Mouse (Mus musculus): ENCODE results near the gene Slc24a3.

Gene Slc24a3

DNA sequence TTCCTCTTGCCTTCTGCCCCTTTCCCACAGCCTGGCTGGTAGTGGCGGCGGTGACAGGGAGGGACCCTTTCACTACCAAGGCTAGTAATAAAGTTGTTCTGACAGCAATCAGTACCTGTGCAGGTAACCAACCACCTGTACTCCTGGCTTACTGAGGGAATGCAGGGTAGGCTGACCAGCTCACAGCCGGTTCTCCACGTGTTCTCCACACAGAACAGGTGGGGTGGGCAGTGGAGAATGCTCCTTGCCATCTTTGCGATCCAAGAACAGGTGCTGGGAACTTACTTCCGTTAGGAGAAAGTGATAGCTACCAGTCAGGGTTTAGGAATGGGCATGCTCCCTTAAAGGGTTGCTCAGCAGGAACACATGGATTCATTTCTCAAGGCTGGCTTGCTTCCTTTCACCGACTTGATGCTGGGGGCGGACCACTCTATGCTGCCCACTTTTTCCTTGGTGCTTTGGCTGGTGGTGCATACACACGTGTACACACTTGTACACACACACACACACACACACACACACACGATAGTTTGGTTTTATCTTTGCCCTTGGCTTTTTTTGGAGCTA is 934 bp downstream of the Slc24a3 start:
- no peak for DNase-seq (ENCODE audit: low read depth, low spot score)
- H3K36me3 ChIP-seq (ENCODE audit: control insufficient read depth, insufficient read depth, low read length, poor library complexity, severe bottlenecking) = no peaks in the 10 kb centered on the region

DNA sequence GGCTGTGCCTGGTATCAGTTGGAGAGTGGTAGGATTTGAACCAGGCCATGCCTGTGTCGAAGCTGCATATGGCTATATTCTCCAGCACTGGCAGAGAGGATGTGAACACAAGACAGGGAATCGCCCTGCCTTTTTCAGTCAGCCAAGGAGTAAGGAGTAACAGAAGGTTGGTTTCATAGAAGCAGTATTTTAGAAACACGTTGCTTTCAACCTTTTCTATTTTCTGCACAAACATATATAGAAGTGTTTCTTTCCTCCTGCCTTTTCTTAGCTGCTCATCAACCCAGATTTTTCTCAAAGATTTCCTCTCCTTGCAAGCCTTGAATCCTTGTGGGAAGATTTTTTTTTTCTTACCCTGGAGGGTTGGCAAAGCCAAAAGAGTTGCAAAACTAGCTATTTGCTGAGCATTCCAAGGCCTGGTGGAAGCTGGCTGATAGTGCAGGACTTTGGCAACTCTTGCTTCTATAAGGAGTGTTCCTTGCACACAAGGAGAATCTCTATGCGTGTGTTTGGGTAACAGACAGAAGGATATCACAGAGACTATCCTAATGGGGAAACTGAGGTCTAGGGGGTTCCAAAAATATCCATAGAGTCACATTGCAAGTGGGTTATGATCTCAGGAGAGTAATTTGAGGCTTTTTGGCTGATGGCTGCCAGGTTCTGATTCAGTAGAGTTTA is 5.6 kb downstream of the Slc24a3 start:
- Histone ChIP-seq H3K36me3 (ENCODE audit: control insufficient read depth, insufficient read depth, low read length, poor library complexity, severe bottlenecking) (no peaks in the 10 kb centered on the region), H3K27me3 (ENCODE audit: control insufficient read depth, insufficient read depth, low read length, poor library complexity, severe bottlenecking) (no peaks in the 10 kb centered on the region)
- no peak for DNase-seq (ENCODE audit: low read depth, low spot score)

More for the DNA sequence above, 934 bp downstream of the Slc24a3 start:
- no peaks in the 10 kb centered on the region for H3K27me3 ChIP-seq (ENCODE audit: control insufficient read depth, insufficient read depth, low read length, poor library complexity, severe bottlenecking)

- no peak for DNase-seq (ENCODE audit: low read depth, low spot score)
- Histone ChIP-seq H3K36me3 (ENCODE audit: control insufficient read depth, insufficient read depth, low read length, poor library complexity, severe bottlenecking) (no peaks in the 10 kb centered on the region), H3K27me3 (ENCODE audit: control insufficient read depth, insufficient read depth, low read length, poor library complexity, severe bottlenecking) (no peaks in the 10 kb centered on the region)
Measured at GRCm38 (mm10) chr2:145175036-145175435, 7.5 kb downstream of the Slc24a3 start.

GRCm38 (mm10) chr2:145182410-145182809 is 14.9 kb downstream of the Slc24a3 start:
- H3K27me3 ChIP-seq (ENCODE audit: control insufficient read depth, insufficient read depth, low read length, poor library complexity, severe bottlenecking) = no peaks in the 10 kb centered on the region

DNA sequence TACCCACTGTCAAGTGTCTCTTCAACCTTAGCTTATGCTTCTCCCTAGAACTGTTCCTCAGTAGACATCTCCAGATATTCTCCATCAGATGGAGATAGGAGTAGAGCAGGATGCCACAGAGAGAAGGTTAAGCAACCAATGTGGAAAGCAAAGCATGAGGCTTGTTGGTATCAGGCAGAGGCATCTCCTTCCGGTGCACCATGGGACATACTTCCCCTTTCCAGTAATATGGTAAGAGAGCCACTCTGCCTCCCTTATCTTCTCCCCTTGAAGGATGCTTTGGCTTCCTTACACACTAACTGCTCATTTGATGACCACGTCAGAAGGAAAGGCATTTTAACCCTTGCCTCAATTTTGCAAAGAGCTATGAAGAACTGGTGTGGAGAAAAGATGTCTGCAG is 21.3 kb downstream of the Slc24a3 start:
- DNase-seq (ENCODE audit: low read depth, low spot score) = no peak
- H3K27me3 ChIP-seq (ENCODE audit: control insufficient read depth, insufficient read depth, low read length, poor library complexity, severe bottlenecking) = no peaks in the 10 kb centered on the region
- no peaks in the 10 kb centered on the region for H3K36me3 ChIP-seq (ENCODE audit: control insufficient read depth, insufficient read depth, low read length, poor library complexity, severe bottlenecking)

More at GRCm38 (mm10) chr2:145182410-145182809, 14.9 kb downstream of the Slc24a3 start:
- DNase-seq (ENCODE audit: low read depth, low spot score) = no peak
- H3K36me3 ChIP-seq (ENCODE audit: control insufficient read depth, insufficient read depth, low read length, poor library complexity, severe bottlenecking) = no peaks in the 10 kb centered on the region

DNA sequence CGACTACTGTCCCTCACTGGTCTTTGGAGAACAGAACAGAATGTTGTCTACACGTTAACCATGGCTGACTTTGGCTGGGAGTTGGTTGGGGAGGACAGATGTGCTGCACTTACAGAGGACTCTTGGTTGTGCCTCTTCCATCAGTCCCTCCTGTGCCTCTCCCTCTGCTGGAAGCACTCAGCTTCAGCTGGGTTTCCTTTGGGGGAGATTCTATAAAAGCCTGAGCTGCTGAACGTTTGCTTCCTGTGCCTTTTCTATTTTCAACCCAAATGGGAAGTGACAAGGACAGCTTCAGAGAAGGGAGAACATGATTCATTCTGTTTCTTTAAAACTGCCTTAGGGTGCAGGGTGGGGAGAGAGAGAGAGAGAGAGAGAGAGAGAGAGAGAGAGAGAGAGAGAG is 28.5 kb downstream of the Slc24a3 start:
- Histone ChIP-seq H3K36me3 (ENCODE audit: control insufficient read depth, insufficient read depth, low read length, poor library complexity, severe bottlenecking) (no peaks in the 10 kb centered on the region), H3K27me3 (ENCODE audit: control insufficient read depth, insufficient read depth, low read length, poor library complexity, severe bottlenecking) (no peaks in the 10 kb centered on the region)
- no peak for DNase-seq (ENCODE audit: low read depth, low spot score)

DNA sequence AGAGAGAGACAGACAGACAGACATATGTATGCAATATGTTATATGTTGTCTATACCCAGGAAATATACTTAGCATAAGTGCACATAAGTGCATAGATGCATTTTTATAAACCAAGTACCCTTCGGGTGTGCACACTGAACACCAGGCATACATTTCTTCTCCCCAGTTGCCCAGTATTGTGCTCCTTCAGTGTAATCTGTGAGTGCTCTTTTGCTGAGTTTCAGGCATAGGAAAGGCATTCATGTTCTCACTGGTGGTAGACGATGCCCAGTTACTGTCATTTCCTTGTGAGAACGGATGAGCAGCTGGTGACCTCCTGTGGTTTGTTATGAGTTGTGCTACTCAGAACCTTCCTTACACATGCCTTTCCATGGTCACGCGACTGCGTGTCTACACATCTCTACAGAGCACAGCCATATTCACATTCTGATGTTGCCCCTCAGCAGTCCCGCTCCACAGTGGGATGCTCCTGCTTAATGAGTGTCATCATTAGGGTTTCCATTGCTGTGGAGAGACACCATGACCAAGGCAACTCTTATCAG is 29.0 kb downstream of the Slc24a3 start:
- Histone ChIP-seq H3K36me3 (ENCODE audit: control insufficient read depth, insufficient read depth, low read length, poor library complexity, severe bottlenecking) (no peaks in the 10 kb centered on the region), H3K27me3 (ENCODE audit: control insufficient read depth, insufficient read depth, low read length, poor library complexity, severe bottlenecking) (no peaks in the 10 kb centered on the region)
- no peak for DNase-seq (ENCODE audit: low read depth, low spot score)

DNA sequence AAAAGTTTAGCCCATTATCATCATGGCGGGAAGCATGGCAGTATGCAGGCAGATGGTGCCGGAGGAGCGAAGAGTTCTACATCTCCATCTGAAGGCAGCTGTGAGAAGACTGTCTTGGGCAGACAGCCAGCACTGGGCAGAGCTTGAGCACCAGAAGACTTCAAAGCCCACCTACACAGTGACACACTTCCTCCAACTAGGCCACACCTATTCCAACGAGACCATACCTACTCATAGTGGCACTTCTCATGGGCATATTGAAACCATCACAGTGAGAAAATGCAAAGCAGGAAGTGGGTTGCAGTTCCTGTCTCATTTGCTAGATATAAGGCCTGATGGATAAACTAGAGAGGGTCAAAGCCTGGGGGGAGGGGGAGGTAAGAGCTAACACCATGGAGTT is 29.5 kb downstream of the Slc24a3 start:
- H3K27me3 ChIP-seq (ENCODE audit: control insufficient read depth, insufficient read depth, low read length, poor library complexity, severe bottlenecking) = no peaks in the 10 kb centered on the region
- H3K36me3 ChIP-seq (ENCODE audit: control insufficient read depth, insufficient read depth, low read length, poor library complexity, severe bottlenecking) = no peaks in the 10 kb centered on the region
- DNase-seq (ENCODE audit: low read depth, low spot score) = peak; percentile 4

DNA sequence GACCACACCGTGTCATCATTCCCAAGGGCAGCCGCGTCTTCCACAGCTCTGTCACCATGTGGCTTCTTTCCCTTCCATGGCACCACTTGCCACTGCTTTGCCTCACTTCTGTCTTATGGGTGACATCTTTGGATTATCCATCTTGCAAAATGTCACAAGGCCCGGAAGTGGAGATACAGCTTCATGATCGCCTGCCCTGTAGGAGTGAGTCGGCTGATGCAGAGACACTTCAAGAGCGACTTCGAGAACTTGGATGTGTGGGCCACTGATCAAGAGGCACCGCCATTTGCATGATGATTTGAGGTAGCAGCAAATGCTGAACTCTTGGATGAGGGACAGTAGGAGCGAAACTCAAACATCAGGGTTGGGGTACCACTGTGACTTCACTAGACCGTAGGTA is 46.0 kb downstream of the Slc24a3 start:
- DNase-seq (ENCODE audit: low read depth, low spot score) = no peak
- no peaks in the 10 kb centered on the region for H3K27me3 ChIP-seq (ENCODE audit: control insufficient read depth, insufficient read depth, low read length, poor library complexity, severe bottlenecking)
- no peaks in the 10 kb centered on the region for H3K36me3 ChIP-seq (ENCODE audit: control insufficient read depth, insufficient read depth, low read length, poor library complexity, severe bottlenecking)

GRCm38 (mm10) chr2:145214086-145214831 is 46.7 kb downstream of the Slc24a3 start:
- DNase-seq (ENCODE audit: low read depth, low spot score) = no peak
- Histone ChIP-seq H3K36me3 (ENCODE audit: control insufficient read depth, insufficient read depth, low read length, poor library complexity, severe bottlenecking) (no peaks in the 10 kb centered on the region), H3K27me3 (ENCODE audit: control insufficient read depth, insufficient read depth, low read length, poor library complexity, severe bottlenecking) (no peaks in the 10 kb centered on the region)

- Histone ChIP-seq H3K27me3 (ENCODE audit: control insufficient read depth, insufficient read depth, low read length, poor library complexity, severe bottlenecking) (no peaks in the 10 kb centered on the region), H3K36me3 (ENCODE audit: control insufficient read depth, insufficient read depth, low read length, poor library complexity, severe bottlenecking) (no peaks in the 10 kb centered on the region)
- DNase-seq (ENCODE audit: low read depth, low spot score) = no peak
Measured at GRCm38 (mm10) chr2:145216580-145216979, 49.0 kb downstream of the Slc24a3 start.

- Histone ChIP-seq H3K27me3 (ENCODE audit: control insufficient read depth, insufficient read depth, low read length, poor library complexity, severe bottlenecking) (no peaks in the 10 kb centered on the region), H3K36me3 (ENCODE audit: control insufficient read depth, insufficient read depth, low read length, poor library complexity, severe bottlenecking) (no peaks in the 10 kb centered on the region)
- no peak for DNase-seq (ENCODE audit: low read depth, low spot score)
Measured at GRCm38 (mm10) chr2:145217422-145217821, 49.9 kb downstream of the Slc24a3 start.

DNA sequence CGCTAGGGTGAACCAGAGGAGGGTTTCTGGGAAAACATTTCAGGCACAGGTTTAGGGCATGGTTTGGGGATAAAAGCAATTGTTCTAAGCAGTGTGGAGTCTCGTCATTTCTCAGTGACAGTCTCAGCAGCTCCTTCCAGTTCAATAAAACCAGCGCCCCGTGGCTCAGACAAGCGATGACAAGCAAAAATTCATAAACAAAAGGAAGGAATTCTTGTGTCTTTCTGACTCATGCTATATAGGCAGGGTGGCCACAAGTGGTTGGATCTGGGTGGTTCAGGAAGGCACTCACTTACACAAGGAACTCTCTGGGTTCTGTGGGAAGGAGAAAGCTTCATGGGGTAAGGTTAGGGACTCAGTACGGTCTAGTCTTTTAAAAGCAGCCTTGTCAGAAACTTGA is 51.7 kb downstream of the Slc24a3 start:
- no peaks in the 10 kb centered on the region for H3K36me3 ChIP-seq (ENCODE audit: control insufficient read depth, insufficient read depth, low read length, poor library complexity, severe bottlenecking)
- H3K27me3 ChIP-seq (ENCODE audit: control insufficient read depth, insufficient read depth, low read length, poor library complexity, severe bottlenecking) = no peaks in the 10 kb centered on the region
- DNase-seq (ENCODE audit: low read depth, low spot score) = no peak

GRCm38 (mm10) chr2:145223646-145224045 is 56.1 kb downstream of the Slc24a3 start:
- no peak for DNase-seq (ENCODE audit: low read depth, low spot score)
- Histone ChIP-seq H3K27me3 (ENCODE audit: control insufficient read depth, insufficient read depth, low read length, poor library complexity, severe bottlenecking) (no peaks in the 10 kb centered on the region), H3K36me3 (ENCODE audit: control insufficient read depth, insufficient read depth, low read length, poor library complexity, severe bottlenecking) (no peaks in the 10 kb centered on the region)

DNA sequence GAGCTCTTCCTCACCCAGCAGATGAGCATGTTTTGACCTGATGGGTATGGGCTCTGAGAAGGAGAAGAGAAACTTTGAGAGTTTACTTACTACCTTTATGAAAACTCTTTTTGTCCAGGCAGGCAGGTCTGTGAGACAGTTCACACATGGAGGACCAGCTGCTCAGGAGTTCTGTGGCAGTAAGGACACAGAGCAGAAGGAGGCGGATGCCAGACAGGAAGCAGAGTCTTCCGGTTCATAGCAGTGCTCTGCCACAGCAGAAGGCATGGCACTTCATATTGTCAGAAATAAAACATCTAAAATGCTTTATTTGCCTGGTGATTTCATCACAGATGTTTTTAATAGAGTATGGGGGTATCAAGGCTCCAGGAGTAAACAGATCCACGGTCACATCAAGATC is 58.1 kb downstream of the Slc24a3 start:
- H3K36me3 ChIP-seq (ENCODE audit: control insufficient read depth, insufficient read depth, low read length, poor library complexity, severe bottlenecking) = no peaks in the 10 kb centered on the region
- DNase-seq (ENCODE audit: low read depth, low spot score) = no peak

More for the DNA sequence above, 58.1 kb downstream of the Slc24a3 start:
- H3K27me3 ChIP-seq (ENCODE audit: control insufficient read depth, insufficient read depth, low read length, poor library complexity, severe bottlenecking) = no peaks in the 10 kb centered on the region

Data from splenic B cell, adult 2 months (primary cell).